Mouse (Mus musculus) MEL (cell line): ENCODE measurements around the gene Mex3a.

ENCODE experiments used
- CTCF ChIP-seq, 3 experiments: IDR thresholded peaks in 2 of 3; conservative IDR thresholded peaks in 1 of 3; 2 replicates each; pipeline ENCODE4 v1.5.1; 2011 to 2012; ENCODE audit warnings: low read length in 3 of 3, low read depth in 2 of 3, mild to moderate bottlenecking in 2 of 3, improper control_type of control experiment in 1 of 3, inconsistent platforms in 1 of 3, mixed read lengths in 1 of 3, moderate library complexity in 1 of 3; ENCODE audit not compliant: control insufficient read depth in 1 of 3, insufficient read depth in 1 of 3, poor library complexity in 1 of 3, severe bottlenecking in 1 of 3
- KAT2A ChIP-seq: conservative IDR thresholded peaks from 2 replicates; pipeline ENCODE4 v1.6.1; 2012; ENCODE audit warnings: low read depth, low read length, improper control_type of control experiment, inconsistent platforms
- MAFK ChIP-seq: IDR thresholded peaks from 2 replicates; pipeline ENCODE4 v1.6.1; 2011; ENCODE audit warnings: low read depth, mild to moderate bottlenecking, low read length, improper control_type of control experiment, borderline replicate concordance
- MAX ChIP-seq: IDR thresholded peaks from 2 replicates; pipeline ENCODE4 v1.6.1; 2011; ENCODE audit warnings: low read length, improper control_type of control experiment
- TAL1 ChIP-seq: IDR thresholded peaks from 2 replicates; pipeline ENCODE4 v1.6.1; 2012; ENCODE audit warnings: mild to moderate bottlenecking, inconsistent platforms, low read length, moderate library complexity, mixed read lengths
- USF1 ChIP-seq: IDR thresholded peaks from 2 replicates; pipeline ENCODE4 v1.6.1; 2014; ENCODE audit warnings: low read depth, mild to moderate bottlenecking, inconsistent platforms, low read length, improper control_type of control experiment, moderate library complexity
- USF2 ChIP-seq, 2 experiments: IDR thresholded peaks; 2 replicates each; pipeline ENCODE4 v1.6.1; 2011 to 2012; ENCODE audit warnings: improper control_type of control experiment in 2 of 2, low read length in 2 of 2, borderline replicate concordance in 1 of 2, inconsistent platforms in 1 of 2, low read depth in 1 of 2, mild to moderate bottlenecking in 1 of 2; ENCODE audit not compliant: insufficient read depth in 1 of 2
- ZNF384 ChIP-seq: IDR thresholded peaks from 2 replicates; pipeline ENCODE4 v1.6.1; 2012; ENCODE audit warnings: low read depth, mild to moderate bottlenecking, inconsistent platforms, low read length, improper control_type of control experiment

- TF ChIP-seq TAL1 (no peak), KAT2A (no peak), USF2 (IDR thresholded peaks at IDR 0.05; ENCODE audit: borderline replicate concordance in 1 of 2, insufficient read depth in 1 of 2, low read depth in 1 of 2, low read length in 2 of 2) (no peak), USF1 (no peak), MAX (no peak), ZNF384 (no peak), MAFK (no peak), CTCF (IDR thresholded peaks at IDR 0.05 in 2 of 3, conservative IDR thresholded peaks at IDR 0.05 in 1 of 3; ENCODE audit: control insufficient read depth in 1 of 3, insufficient read depth in 1 of 3, low read depth in 2 of 3, low read length in 3 of 3, poor library complexity in 1 of 3, severe bottlenecking in 1 of 3) (no peak)
Measured at GRCm38 (mm10) chr3:88540085-88540484, 7.9 kb downstream of the Mex3a start.
